Mouse (Mus musculus) midbrain, embryonic 14.5 days (tissue): ENCODE results near the gene Chil5. TPM values are rescaled to one million over a fixed set of nuclear protein-coding genes. Genes with fewer than 3 reads are reported as not detected.
"Not testable (repeated sequence)": the region's sequence is repeated elsewhere in the genome, so short reads cannot be mapped to it uniquely, and the experiment has no call there.

Experiments
- ATAC-seq: fragments of 200-750 bp; cut with Nextera tagmentation; 2 replicates; pipeline ENCODE4 v1.8.0; 2017; ENCODE audit warnings: moderate number of reproducible peaks, moderate library complexity; ENCODE audit not compliant: low FRiP score, low TSS enrichment
- DNase-seq: peaks from one replicate; pipeline ENCODE4 v3.0.0-alpha.2; 2015
- H3K27ac ChIP-seq: fragments of 300-500 bp; sonication (generic); replicated peaks from 2 replicates; pipeline ENCODE4 v1.5.1; 2014; ENCODE audit warnings: mild to moderate bottlenecking, low read depth, low read length, moderate library complexity
- H3K27me3 ChIP-seq: fragments of 300-500 bp; sonication (generic); 2 replicates; pipeline ENCODE4 v1.6.1; 2014; ENCODE audit warnings: low read length, control low read depth, mixed read lengths; ENCODE audit not compliant: control insufficient read depth, insufficient read depth
- H3K36me3 ChIP-seq: fragments of 300-500 bp; sonication (generic); 2 replicates; pipeline ENCODE4 v1.6.1; 2014; ENCODE audit warnings: low read length, control low read depth; ENCODE audit not compliant: control insufficient read depth, insufficient read depth
- H3K4me1 ChIP-seq: fragments of 300-500 bp; sonication (generic); 2 replicates; pipeline ENCODE4 v1.6.1; 2014; ENCODE audit warnings: mild to moderate bottlenecking, antibody characterized with exemption, low read length, control low read depth; ENCODE audit not compliant: control insufficient read depth, insufficient read depth
- H3K4me2 ChIP-seq: fragments of 300-500 bp; sonication (generic); 2 replicates; pipeline ENCODE4 v1.6.1; 2014; ENCODE audit warnings: mild to moderate bottlenecking, low read length, moderate library complexity
- H3K4me3 ChIP-seq: fragments of 300-500 bp; sonication (generic); replicated peaks from 2 replicates; pipeline ENCODE4 v1.5.1; 2014; ENCODE audit warnings: low read depth, low read length
- H3K9ac ChIP-seq: fragments of 300-500 bp; sonication (generic); replicated peaks from 2 replicates; pipeline ENCODE4 v1.6.1; 2014; ENCODE audit warnings: mild to moderate bottlenecking, low read length, moderate library complexity
- H3K9me3 ChIP-seq: fragments of 300-500 bp; sonication (generic); 2 replicates; pipeline ENCODE4 v1.6.1; 2016; ENCODE audit warnings: low read length, control low read depth, mixed read lengths; ENCODE audit not compliant: control insufficient read depth
- WGBS: fragments of 180-500 bp; shearing (Covaris S2); extraction: QIAGEN DNeasy Blood & Tissue Kit; methylation state at CpG from one replicate; pipeline ENCODE4 v1.1.7; 2014; 5-methylcytosine and 5-hydroxymethylcytosine counted together
- polyA plus RNA-seq: library from polyadenylated mRNA; unstranded; fragments of >200 nt; fragmentation: Nextera tagmentation; extraction: Ambion mirVana; gene quantifications from 2 replicates; pipeline ENCODE4 v1.2.1, GENCODE M21; 2014

Chil5 gene
- polyA plus RNA-seq = not detected in 2 replicates

DNA sequence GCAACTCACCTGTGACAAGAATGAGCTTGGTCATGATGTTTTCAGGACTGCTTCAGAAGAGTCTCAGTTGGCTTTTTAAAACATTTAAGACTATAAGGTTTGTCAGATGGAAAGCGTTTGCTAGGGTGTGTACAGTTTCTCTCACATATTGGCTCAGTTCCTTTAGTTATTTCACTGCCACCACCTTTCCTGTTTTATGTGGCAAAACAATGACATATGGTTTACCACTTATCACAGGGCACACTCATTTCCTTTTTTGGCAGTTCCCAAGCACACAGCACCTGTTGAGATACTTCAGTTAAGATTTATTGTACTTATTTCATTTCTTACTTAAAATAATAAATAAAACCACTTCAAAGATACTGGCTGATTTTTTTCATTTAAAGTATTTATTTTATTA is at the start of gene Chil5:
Gene Chil5, minus strand, starts transcription at position 34 of the 400 bp plus-strand sequence.
- no peaks in the 10 kb centered on the region for H3K27me3 ChIP-seq
- H3K4me1 ChIP-seq = no peaks in the 10 kb centered on the region
- ATAC-seq (no peak), DNase-seq (no peak)
- whole genome bisulfite sequencing = 88% methylated on average over 1 of the region's 1 CpGs
- no peaks in the 10 kb centered on the region for H3K9me3 ChIP-seq
- H3K4me3 ChIP-seq = no peak within 1 kb of the TSS
- no peak within 1 kb of the TSS for H3K4me2 ChIP-seq
- H3K36me3 ChIP-seq = no peaks in the 10 kb centered on the region
- H3K9ac ChIP-seq = no peak within 1 kb of the TSS
- no peak within 1 kb of the TSS for H3K27ac ChIP-seq

DNA sequence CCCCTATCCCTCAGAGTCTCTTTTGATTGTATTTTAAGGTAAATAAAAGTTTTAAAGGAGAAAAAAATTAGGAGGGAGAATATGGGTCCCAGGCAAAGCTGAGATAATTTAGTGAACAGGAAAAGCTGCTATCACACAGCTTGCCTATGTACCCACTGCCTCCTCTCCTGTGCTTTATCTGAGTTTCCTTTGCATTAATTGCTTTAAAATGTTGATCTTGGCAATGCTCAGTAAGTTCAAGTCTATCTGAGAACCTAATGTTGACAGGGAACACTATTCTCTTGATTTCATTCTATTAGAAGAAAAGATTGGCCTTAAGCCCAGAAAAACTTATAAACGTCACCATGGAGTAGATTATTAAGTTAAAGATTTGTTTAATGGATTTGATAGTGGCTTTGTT is 42.2 kb upstream of the Chil5 start:
- 68% methylated on average over 1 of the region's 1 CpGs for WGBS
- no peak for ATAC-seq
- no peaks in the 10 kb centered on the region for H3K9me3 ChIP-seq
- no peaks in the 10 kb centered on the region for H3K36me3 ChIP-seq
- H3K27me3 ChIP-seq = no peaks in the 10 kb centered on the region
- no peaks in the 10 kb centered on the region for H3K4me1 ChIP-seq
- no peak overlapping the region for H3K9ac ChIP-seq
- no peak overlapping the region for H3K4me3 ChIP-seq
- H3K27ac ChIP-seq = no peak overlapping the region
- no peak for DNase-seq
- H3K4me2 ChIP-seq = no peak overlapping the region

GRCm38 (mm10) chr3:106070994-106071393 is 38.4 kb upstream of the Chil5 start:
- DNase-seq = no peak
- no peak overlapping the region for H3K4me2 ChIP-seq
- no peaks in the 10 kb centered on the region for H3K27me3 ChIP-seq
- H3K9ac ChIP-seq = no peak overlapping the region
- no peaks in the 10 kb centered on the region for H3K4me1 ChIP-seq
- H3K36me3 ChIP-seq = no peaks in the 10 kb centered on the region
- no peak for ATAC-seq
- H3K27ac ChIP-seq = no peak overlapping the region
- H3K9me3 ChIP-seq = no peaks in the 10 kb centered on the region
- H3K4me3 ChIP-seq = no peak overlapping the region
- 89% methylated on average over 2 of the region's 2 CpGs for WGBS

GRCm38 (mm10) chr3:106067707-106068106 is 35.1 kb upstream of the Chil5 start:
- not testable (repeated sequence) for DNase-seq, H3K4me3 ChIP-seq, H3K9ac ChIP-seq, H3K9me3 ChIP-seq, H3K4me2 ChIP-seq, H3K27me3 ChIP-seq, ATAC-seq, H3K27ac ChIP-seq, H3K4me1 ChIP-seq, H3K36me3 ChIP-seq
- WGBS = 36% methylated on average over 5 of the region's 5 CpGs

DNA sequence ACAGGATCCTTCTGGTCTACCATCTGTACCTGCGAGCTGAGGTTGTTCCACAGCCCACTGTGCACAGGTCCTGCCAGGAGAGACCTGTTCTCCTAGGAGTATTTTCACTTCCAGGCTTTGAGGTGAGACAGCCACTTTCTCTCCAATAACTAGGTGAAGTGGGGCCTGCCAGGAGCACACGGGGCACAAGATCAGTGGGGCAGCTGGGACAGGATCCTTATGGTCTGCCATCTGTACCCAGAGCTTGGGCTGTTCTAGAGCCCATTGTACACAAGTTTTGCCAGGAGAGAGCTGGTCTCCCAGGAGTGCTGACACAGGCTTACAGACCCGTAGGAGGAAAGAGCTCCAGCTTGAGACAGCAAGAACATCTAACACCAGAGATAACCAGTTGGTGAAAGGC is 25.4 kb upstream of the Chil5 start:
- ATAC-seq = no peak
- H3K36me3 ChIP-seq = no peaks in the 10 kb centered on the region
- H3K4me2 ChIP-seq = no peak overlapping the region
- WGBS = 93% methylated on average over 3 of the region's 3 CpGs
- no peak for DNase-seq
- H3K9ac ChIP-seq = no peak overlapping the region
- no peaks in the 10 kb centered on the region for H3K9me3 ChIP-seq
- H3K4me3 ChIP-seq = no peak overlapping the region
- no peaks in the 10 kb centered on the region for H3K4me1 ChIP-seq
- H3K27me3 ChIP-seq = no peaks in the 10 kb centered on the region
- no peak overlapping the region for H3K27ac ChIP-seq

- Histone ChIP-seq H3K4me1 (no peaks in the 10 kb centered on the region), H3K27me3 (no peaks in the 10 kb centered on the region), H3K27ac (no peak overlapping the region), H3K4me2 (no peak overlapping the region), H3K4me3 (no peak overlapping the region), H3K9ac (no peak overlapping the region), H3K36me3 (no peaks in the 10 kb centered on the region), H3K9me3 (no peaks in the 10 kb centered on the region)
- no peak for DNase-seq
- ATAC-seq = no peak
- WGBS = 78% methylated on average over 18 of the region's 18 CpGs
Observed at GRCm38 (mm10) chr3:106051896-106052295, 19.3 kb upstream of the Chil5 start.

DNA sequence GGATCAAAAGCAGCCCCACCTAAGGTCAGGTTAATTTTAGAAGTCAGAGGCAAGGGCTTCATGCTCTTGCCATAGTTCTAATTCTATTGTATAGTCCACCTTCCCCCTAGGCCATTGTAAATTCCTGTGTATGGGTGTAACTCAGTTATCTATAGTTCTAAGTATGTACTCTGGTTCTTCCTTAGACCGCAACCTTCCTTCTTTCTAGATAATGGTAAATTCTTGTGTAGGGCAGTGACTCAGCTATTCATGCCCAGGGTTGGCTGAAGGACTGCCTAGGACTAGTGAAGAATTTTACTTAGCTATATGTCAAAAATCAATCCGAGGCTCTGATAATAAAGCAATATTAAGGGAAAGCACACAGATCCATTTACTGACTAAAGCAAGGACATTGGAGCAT is 7.7 kb upstream of the Chil5 start:
- 94% methylated on average over 2 of the region's 2 CpGs for WGBS
- Histone ChIP-seq H3K27me3 (no peaks in the 10 kb centered on the region), H3K9ac (no peak overlapping the region)

GRCm38 (mm10) chr3:106024135-106024534 is 8.5 kb downstream of the Chil5 start:
- no peaks in the 10 kb centered on the region for H3K36me3 ChIP-seq
- no peaks in the 10 kb centered on the region for H3K4me1 ChIP-seq
- no peak overlapping the region for H3K4me3 ChIP-seq
- no peaks in the 10 kb centered on the region for H3K27me3 ChIP-seq
- 88% methylated on average over 2 of the region's 2 CpGs for WGBS
- ATAC-seq (no peak), DNase-seq (no peak)
- H3K4me2 ChIP-seq = no peak overlapping the region
- no peaks in the 10 kb centered on the region for H3K9me3 ChIP-seq
- no peak overlapping the region for H3K9ac ChIP-seq
- no peak overlapping the region for H3K27ac ChIP-seq

More for the DNA sequence above, 7.7 kb upstream of the Chil5 start:
- Histone ChIP-seq H3K4me1 (no peaks in the 10 kb centered on the region), H3K27ac (no peak overlapping the region), H3K9me3 (no peaks in the 10 kb centered on the region), H3K4me2 (no peak overlapping the region), H3K4me3 (no peak overlapping the region), H3K36me3 (no peaks in the 10 kb centered on the region)
- no peak for ATAC-seq
- no peak for DNase-seq

DNA sequence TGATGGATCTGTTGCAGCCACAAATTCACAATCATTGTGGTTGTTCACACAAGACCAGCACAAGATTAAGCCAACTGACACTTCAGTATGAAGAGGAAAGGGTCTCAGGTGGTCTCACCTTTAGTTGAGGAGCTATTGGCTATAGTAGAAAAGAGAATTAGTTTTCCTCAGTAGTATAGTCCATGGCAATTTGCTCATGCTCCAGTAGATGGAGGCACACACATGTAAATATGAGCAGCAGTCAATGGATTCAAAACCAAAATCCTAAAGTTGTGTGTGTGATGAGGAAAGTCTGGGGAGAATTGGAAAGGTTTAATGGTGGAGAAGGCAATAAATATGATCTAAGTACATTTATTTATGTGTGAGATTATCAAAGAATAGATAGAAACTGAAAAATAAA is 10.8 kb downstream of the Chil5 start:
- no peaks in the 10 kb centered on the region for H3K36me3 ChIP-seq
- H3K4me1 ChIP-seq = no peaks in the 10 kb centered on the region
- H3K4me2 ChIP-seq = no peak overlapping the region
- H3K27me3 ChIP-seq = no peaks in the 10 kb centered on the region
- no peaks in the 10 kb centered on the region for H3K9me3 ChIP-seq
- peak; percentile 17 for DNase-seq
- ATAC-seq = no peak
- H3K27ac ChIP-seq = no peak overlapping the region
- no peak overlapping the region for H3K4me3 ChIP-seq
- H3K9ac ChIP-seq = no peak overlapping the region
